Mouse (Mus musculus): ENCODE measurements at regions not wholly inside any gene's neighbourhood (a gene's known extent, or its start where the extent isn't known, plus 50 kb on each side); places are given as distances from the start of the nearest gene placed in this dataset.

DNA sequence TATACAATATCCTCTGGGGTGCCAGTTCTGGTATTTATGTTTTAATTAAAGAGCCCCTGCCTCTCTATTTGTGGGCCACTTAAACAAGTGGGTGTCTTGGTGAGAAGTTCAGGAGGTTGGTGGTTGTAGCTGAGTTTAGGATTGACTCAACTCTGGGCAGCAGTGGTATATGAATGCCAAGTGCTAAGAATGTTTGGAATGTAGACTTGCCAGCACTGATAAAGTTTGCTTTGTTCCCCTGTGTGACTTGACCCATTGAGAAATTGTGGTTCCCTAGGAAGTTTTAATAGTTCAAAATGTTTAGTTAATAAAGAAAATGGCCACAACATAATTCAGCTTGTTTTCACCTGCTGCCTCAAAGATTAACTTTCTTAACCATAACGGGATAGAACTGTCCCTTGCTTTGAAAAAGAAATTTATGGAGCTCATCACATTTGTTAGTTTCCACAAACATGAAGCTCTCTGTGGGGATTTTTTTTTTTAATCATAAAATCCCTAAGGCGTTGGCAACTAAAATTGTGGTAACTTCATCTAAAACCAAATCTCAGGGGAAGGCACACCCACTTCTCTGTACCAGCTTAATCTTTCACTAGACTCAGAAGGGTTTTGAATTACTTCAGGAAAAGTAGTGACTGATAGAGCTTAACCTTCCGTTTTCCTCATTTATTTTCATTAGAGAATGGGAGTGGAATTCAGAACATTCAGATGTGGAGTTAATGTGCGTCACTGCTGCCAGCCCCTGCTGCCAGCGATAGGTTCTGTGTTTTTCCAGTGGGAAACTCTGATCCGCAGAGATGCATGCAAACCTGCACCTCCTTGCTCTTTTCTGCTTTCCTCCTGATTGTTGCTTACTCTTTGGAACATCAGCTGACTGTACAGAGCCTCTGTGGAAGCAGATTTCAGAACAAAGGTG, 126.4 kb downstream of the Ogfrl1 start:
- H3K4me3 ChIP-seq (ENCODE audit: low read depth, low read length) = no peak overlapping the region
- DNase-seq (ENCODE audit: low spot score) (peak; percentile 37), ATAC-seq (ENCODE audit: low read depth) (peak; percentile 60; the same call in 1 of the 2 replicates)
- peaks cover 10% of the 10 kb centered on the region for H3K4me1 ChIP-seq (ENCODE audit: control insufficient read depth, insufficient read depth, low read length)
- H3K36me3 ChIP-seq (ENCODE audit: control insufficient read depth, insufficient read depth, low read length) = 0 out of 2 replicates have a peak, but pooled peaks cover 4% of the 10 kb centered on the region
- H3K9me3 ChIP-seq (ENCODE audit: control insufficient read depth, low read length) = no peaks in the 10 kb centered on the region
- 31% methylated on average over 6 of the region's 6 CpGs for whole genome bisulfite sequencing
- no peaks in the 10 kb centered on the region for H3K27me3 ChIP-seq (replicated peaks; ENCODE audit: control insufficient read depth, insufficient read depth, low read length)
- H3K4me2 ChIP-seq (ENCODE audit: low read depth, low read length) = no peak overlapping the region
- H3K9ac ChIP-seq (ENCODE audit: low read depth, low read length) = no peak overlapping the region
- peak overlapping the region; percentile 55 for H3K27ac ChIP-seq (replicated peaks; ENCODE audit: low read depth, low read length)

- Histone ChIP-seq H3K4me2 (ENCODE audit: low read depth, low read length) (no peak overlapping the region), H3K9ac (ENCODE audit: low read depth, low read length) (no peak overlapping the region), H3K4me1 (ENCODE audit: control insufficient read depth, insufficient read depth, low read length) (peaks cover 17% of the 10 kb centered on the region), H3K9me3 (ENCODE audit: control insufficient read depth, low read length) (no peaks in the 10 kb centered on the region), H3K4me3 (ENCODE audit: low read depth, low read length) (no peak overlapping the region), H3K27me3 (replicated peaks; ENCODE audit: control insufficient read depth, insufficient read depth, low read length) (no peaks in the 10 kb centered on the region), H3K36me3 (ENCODE audit: control insufficient read depth, insufficient read depth, low read length) (no peaks in the 10 kb centered on the region), H3K27ac (replicated peaks; ENCODE audit: low read depth, low read length) (no peak overlapping the region)
- ATAC-seq (ENCODE audit: low read depth) = no peak
- DNase-seq (ENCODE audit: low spot score) = no peak
Measured at GRCm38 (mm10) chr1:23268062-23268461, 129.5 kb downstream of the Ogfrl1 start.

DNA sequence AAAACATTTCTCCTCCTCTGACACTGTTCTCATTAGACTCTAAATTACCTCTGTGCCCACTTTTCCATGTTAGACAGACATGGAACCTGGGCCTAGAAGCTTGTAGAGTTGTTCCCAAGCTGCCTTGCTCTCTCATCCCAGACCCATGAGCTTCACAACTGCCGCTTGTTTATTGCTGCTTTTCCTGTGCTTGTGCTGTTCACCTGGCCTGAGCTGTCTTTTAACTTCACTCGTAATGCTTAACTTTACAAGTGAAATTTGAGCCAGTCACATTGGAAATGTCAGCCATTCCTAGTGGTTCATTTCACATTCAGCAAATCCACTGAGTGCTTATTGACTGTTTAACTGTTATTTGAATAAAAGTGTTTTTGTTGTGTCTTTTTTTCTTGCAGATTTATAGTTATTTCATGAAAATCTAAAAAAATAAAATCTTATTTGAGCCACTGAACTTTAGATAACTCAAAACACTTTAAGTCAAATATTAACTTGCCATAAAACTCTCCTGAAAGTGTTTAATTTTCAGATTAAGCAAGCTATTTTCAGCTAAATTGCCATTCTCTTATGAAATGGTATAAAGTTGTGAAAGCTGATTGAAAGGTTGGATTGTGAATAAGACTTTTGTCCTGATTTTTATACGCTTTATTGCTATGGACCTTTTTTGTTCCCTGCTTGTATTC, 131.9 kb downstream of the Ogfrl1 start:
- Histone ChIP-seq H3K4me2 (ENCODE audit: low read depth, low read length) (no peak overlapping the region), H3K4me3 (ENCODE audit: low read depth, low read length) (no peak overlapping the region), H3K27me3 (replicated peaks; ENCODE audit: control insufficient read depth, insufficient read depth, low read length) (no peaks in the 10 kb centered on the region), H3K9ac (ENCODE audit: low read depth, low read length) (no peak overlapping the region), H3K27ac (replicated peaks; ENCODE audit: low read depth, low read length) (no peak overlapping the region), H3K4me1 (ENCODE audit: control insufficient read depth, insufficient read depth, low read length) (peaks cover 9% of the 10 kb centered on the region), H3K9me3 (ENCODE audit: control insufficient read depth, low read length) (no peaks in the 10 kb centered on the region), H3K36me3 (ENCODE audit: control insufficient read depth, insufficient read depth, low read length) (no peaks in the 10 kb centered on the region)
- 56% methylated on average over 3 of the region's 3 CpGs for WGBS
- DNase-seq (ENCODE audit: low spot score) (no peak), ATAC-seq (ENCODE audit: low read depth) (no peak)

DNA sequence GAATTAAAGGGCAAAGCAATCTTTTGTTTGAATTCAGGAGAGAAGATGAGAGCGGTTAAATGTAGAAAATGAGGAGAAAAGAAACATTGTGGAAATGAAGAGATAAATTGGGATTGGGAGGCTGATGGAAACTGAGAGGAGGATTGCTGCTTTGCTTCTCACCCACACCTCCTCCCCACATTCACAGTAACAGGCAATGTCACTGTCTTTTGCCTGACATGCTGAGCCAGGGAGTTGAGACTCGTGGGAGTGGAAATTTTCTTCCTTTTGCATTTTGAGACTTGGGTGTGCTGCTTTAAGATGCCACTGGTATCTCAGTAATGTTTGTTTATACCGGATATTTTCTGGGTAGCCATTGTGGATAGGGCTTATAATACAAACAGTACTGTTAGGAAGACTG, 133.3 kb downstream of the Ogfrl1 start:
- no peaks in the 10 kb centered on the region for H3K27me3 ChIP-seq (replicated peaks; ENCODE audit: control insufficient read depth, insufficient read depth, low read length)
- H3K36me3 ChIP-seq (ENCODE audit: control insufficient read depth, insufficient read depth, low read length) = 0 out of 2 replicates have a peak, but pooled peaks cover 3% of the 10 kb centered on the region
- H3K9me3 ChIP-seq (ENCODE audit: control insufficient read depth, low read length) = no peaks in the 10 kb centered on the region
- no peak overlapping the region for H3K4me2 ChIP-seq (ENCODE audit: low read depth, low read length)
- 63% methylated on average over 3 of the region's 3 CpGs for WGBS
- ATAC-seq (ENCODE audit: low read depth) (no peak), DNase-seq (ENCODE audit: low spot score) (no peak)
- H3K27ac ChIP-seq (replicated peaks; ENCODE audit: low read depth, low read length) = no peak overlapping the region
- H3K4me1 ChIP-seq (ENCODE audit: control insufficient read depth, insufficient read depth, low read length) = peaks cover 8% of the 10 kb centered on the region; the same call in 1 of the 2 replicates
- no peak overlapping the region for H3K9ac ChIP-seq (ENCODE audit: low read depth, low read length)
- H3K4me3 ChIP-seq (ENCODE audit: low read depth, low read length) = no peak overlapping the region

DNA sequence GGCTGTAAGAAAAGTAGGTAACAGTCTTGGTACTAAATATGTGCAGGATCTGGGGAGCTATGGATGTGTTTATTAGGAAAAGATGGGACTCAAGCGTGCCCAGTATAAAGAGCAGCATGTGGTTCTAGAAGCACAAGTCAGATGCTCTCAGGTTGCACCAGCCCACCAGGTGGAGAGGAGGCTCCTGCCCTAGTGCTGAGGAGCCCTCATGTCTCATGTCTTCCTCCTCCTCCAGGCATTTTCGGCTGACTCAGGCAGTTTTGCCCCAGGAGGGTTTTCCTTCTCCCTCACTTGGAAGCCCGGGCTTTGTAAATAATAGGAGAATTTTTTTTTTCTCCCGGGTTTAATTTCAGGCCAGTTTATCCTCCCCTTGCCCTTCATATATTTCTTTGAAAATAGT, 133.8 kb downstream of the Ogfrl1 start:
- H3K36me3 ChIP-seq (ENCODE audit: control insufficient read depth, insufficient read depth, low read length) = 0 out of 2 replicates have a peak, but pooled peaks cover 3% of the 10 kb centered on the region
- H3K27ac ChIP-seq (replicated peaks; ENCODE audit: low read depth, low read length) = no peak overlapping the region
- no peak overlapping the region for H3K9ac ChIP-seq (ENCODE audit: low read depth, low read length)
- H3K9me3 ChIP-seq (ENCODE audit: control insufficient read depth, low read length) = no peaks in the 10 kb centered on the region
- DNase-seq (ENCODE audit: low spot score) = no peak
- H3K27me3 ChIP-seq (replicated peaks; ENCODE audit: control insufficient read depth, insufficient read depth, low read length) = no peaks in the 10 kb centered on the region
- ATAC-seq (ENCODE audit: low read depth) = no peak
- peaks cover 8% of the 10 kb centered on the region; the same call in 1 of the 2 replicates for H3K4me1 ChIP-seq (ENCODE audit: control insufficient read depth, insufficient read depth, low read length)
- H3K4me2 ChIP-seq (ENCODE audit: low read depth, low read length) = no peak overlapping the region
- WGBS = 26% methylated on average over 4 of the region's 4 CpGs
- no peak overlapping the region for H3K4me3 ChIP-seq (ENCODE audit: low read depth, low read length)

DNA sequence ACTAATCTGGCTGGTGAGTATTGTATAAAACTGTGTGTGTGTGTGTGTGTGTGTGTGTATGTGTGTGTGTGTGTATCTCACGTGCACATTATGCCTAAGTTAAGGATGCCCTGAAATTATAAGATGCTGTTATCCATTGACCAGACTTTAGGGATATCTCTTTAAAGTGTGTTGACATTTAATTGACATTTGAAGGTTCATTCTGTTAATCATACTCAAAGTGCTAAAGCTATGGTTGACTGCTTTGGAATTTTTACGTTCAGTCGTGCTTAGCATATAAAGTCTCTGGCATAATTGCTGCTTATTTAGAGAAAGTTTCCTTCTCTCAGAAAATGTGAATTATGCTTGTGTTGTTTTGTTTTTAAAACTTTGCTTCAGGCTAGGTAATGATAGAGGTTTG, 135.9 kb downstream of the Ogfrl1 start:
- ATAC-seq (ENCODE audit: low read depth) = no peak
- Histone ChIP-seq H3K9me3 (ENCODE audit: control insufficient read depth, low read length) (no peaks in the 10 kb centered on the region), H3K27me3 (replicated peaks; ENCODE audit: control insufficient read depth, insufficient read depth, low read length) (no peaks in the 10 kb centered on the region), H3K27ac (replicated peaks; ENCODE audit: low read depth, low read length) (no peak overlapping the region), H3K4me1 (ENCODE audit: control insufficient read depth, insufficient read depth, low read length) (peaks cover 13% of the 10 kb centered on the region), H3K4me2 (ENCODE audit: low read depth, low read length) (no peak overlapping the region), H3K36me3 (ENCODE audit: control insufficient read depth, insufficient read depth, low read length) (0 out of 2 replicates have a peak, but pooled peaks cover 3% of the 10 kb centered on the region), H3K4me3 (ENCODE audit: low read depth, low read length) (no peak overlapping the region), H3K9ac (ENCODE audit: low read depth, low read length) (no peak overlapping the region)
- WGBS = 65% methylated on average over 3 of the region's 3 CpGs
- DNase-seq (ENCODE audit: low spot score) = no peak

- peak overlapping the region; percentile 75 for H3K4me3 ChIP-seq (ENCODE audit: low read depth, low read length)
- H3K27ac ChIP-seq (replicated peaks; ENCODE audit: low read depth, low read length) = no peak overlapping the region
- H3K9me3 ChIP-seq (ENCODE audit: control insufficient read depth, low read length) = no peaks in the 10 kb centered on the region
- H3K9ac ChIP-seq (ENCODE audit: low read depth, low read length) = peak overlapping the region; percentile 81
- H3K27me3 ChIP-seq (replicated peaks; ENCODE audit: control insufficient read depth, insufficient read depth, low read length) = no peaks in the 10 kb centered on the region
- peak overlapping the region; percentile 75 for H3K4me2 ChIP-seq (ENCODE audit: low read depth, low read length)
- H3K4me1 ChIP-seq (ENCODE audit: control insufficient read depth, insufficient read depth, low read length) = peaks cover 6% of the 10 kb centered on the region
- DNase-seq (ENCODE audit: low spot score) = no peak
- 19% methylated on average over 10 of the region's 10 CpGs for WGBS
- H3K36me3 ChIP-seq (ENCODE audit: control insufficient read depth, insufficient read depth, low read length) = 0 out of 2 replicates have a peak, but pooled peaks cover 3% of the 10 kb centered on the region
- no peak for ATAC-seq (ENCODE audit: low read depth)
Measured at GRCm38 (mm10) chr1:23257306-23257895, 140.2 kb downstream of the Ogfrl1 start.

- Histone ChIP-seq H3K27ac (replicated peaks; ENCODE audit: low read depth, low read length) (peak overlapping the region; percentile 87), H3K4me2 (ENCODE audit: low read depth, low read length) (peak overlapping the region; percentile 75), H3K9me3 (ENCODE audit: control insufficient read depth, low read length) (no peaks in the 10 kb centered on the region), H3K4me3 (ENCODE audit: low read depth, low read length) (peak overlapping the region; percentile 75), H3K4me1 (ENCODE audit: control insufficient read depth, insufficient read depth, low read length) (peaks cover 6% of the 10 kb centered on the region), H3K27me3 (replicated peaks; ENCODE audit: control insufficient read depth, insufficient read depth, low read length) (no peaks in the 10 kb centered on the region), H3K36me3 (ENCODE audit: control insufficient read depth, insufficient read depth, low read length) (0 out of 2 replicates have a peak, but pooled peaks cover 3% of the 10 kb centered on the region), H3K9ac (ENCODE audit: low read depth, low read length) (peak overlapping the region; percentile 81)
- under 1% methylated on average over 43 of the region's 45 CpGs for WGBS
- DNase-seq (ENCODE audit: low spot score) (peak; percentile 85), ATAC-seq (ENCODE audit: low read depth) (peak; percentile 72)
Measured at GRCm38 (mm10) chr1:23256630-23257001, 141.0 kb downstream of the Ogfrl1 start.

All from embryonic facial prominence, embryonic 14.5 days (tissue).